Mouse (Mus musculus) CD4-positive, CD25-positive, alpha-beta regulatory T cell, adult 9 weeks (primary cell): ENCODE measurements around the gene Hist1h3i. TPM values are rescaled to one million over a fixed set of nuclear protein-coding genes. Genes with fewer than 3 reads are reported as not detected.

Experiments
- polyA plus RNA-seq: library from polyadenylated mRNA; unstranded; fragments of 100-300 nt; shearing (Covaris generic); gene quantifications from one replicate; pipeline ENCODE4 v1.2.1, GENCODE M21; 2017

Hist1h3i gene
- polyA plus RNA-seq, result 0.91 TPM

DNA sequence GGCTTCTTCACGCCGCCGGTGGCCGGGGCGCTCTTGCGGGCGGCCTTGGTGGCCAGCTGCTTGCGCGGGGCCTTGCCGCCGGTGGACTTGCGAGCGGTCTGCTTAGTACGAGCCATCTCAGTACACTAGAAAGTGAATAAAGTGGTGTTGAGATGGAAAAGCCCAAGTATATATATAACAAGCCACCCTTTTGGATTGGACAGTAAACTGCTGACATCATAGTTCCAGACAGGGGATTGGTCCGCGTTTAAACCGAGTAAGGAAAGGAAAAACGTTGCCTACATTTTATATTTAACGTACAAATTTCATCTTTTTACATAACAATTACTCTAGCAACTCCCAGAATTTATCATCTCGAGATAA, at the start of gene Hist1h3i:
Gene Hist1h3i (minus strand): TSS at position 116 of the 363 bp plus-strand sequence.

DNA sequence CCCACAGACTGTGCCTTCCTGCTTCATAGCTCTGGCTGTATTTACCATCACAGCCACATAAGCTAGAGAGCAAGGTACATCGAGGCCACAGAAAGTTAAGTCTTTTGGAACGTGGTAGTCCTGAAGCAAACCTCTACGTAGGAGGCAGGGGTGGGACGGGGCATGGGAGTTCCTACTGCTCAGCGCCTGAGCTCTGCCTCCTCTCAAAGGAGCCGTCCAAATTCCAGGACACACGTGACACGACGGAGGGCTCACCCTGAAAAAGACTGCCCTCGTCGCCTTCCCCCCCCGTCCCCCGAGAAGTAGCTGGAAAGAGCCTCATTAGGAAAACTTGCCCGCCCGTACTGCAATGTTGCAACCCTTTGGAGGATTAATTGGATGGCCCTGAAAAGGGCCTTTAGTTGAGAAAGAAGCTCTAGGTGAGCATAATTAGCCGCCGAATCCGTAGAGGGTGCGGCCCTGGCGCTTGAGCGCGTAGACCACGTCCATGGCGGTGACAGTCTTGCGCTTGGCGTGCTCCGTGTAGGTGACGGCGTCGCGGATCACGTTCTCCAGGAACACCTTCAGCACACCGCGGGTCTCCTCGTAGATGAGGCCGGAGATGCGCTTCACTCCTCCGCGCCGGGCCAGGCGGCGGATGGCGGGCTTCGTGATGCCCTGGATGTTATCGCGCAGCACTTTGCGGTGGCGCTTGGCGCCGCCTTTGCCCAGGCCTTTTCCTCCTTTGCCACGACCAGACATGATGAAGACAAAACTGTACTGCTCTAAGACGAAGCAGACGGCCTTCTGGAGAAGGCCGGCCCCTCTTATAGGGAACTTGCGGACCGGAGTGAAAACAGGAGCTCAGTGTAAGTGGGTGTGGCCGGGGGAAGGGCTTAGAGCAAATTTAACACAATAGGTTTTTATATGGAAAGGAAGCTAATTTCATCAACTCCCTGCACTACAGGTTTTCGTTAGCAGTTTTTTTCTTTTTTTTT, 48.5 kb upstream of the Hist1h3i start, which contains the start of gene Hist1h4n:
Gene Hist1h4n (minus strand): TSS at position 779 of the 977 bp plus-strand sequence.

DNA sequence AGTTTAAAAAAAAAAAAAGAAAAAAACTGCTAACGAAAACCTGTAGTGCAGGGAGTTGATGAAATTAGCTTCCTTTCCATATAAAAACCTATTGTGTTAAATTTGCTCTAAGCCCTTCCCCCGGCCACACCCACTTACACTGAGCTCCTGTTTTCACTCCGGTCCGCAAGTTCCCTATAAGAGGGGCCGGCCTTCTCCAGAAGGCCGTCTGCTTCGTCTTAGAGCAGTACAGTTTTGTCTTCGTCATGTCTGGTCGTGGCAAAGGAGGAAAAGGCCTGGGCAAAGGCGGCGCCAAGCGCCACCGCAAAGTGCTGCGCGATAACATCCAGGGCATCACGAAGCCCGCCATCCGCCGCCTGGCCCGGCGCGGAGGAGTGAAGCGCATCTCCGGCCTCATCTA, 28.4 kb upstream of the Hist1h3i start, which contains the start of gene Hist1h4m:
Gene Hist1h4m (plus strand): TSS at position 208 of the 400 bp plus-strand sequence.

DNA sequence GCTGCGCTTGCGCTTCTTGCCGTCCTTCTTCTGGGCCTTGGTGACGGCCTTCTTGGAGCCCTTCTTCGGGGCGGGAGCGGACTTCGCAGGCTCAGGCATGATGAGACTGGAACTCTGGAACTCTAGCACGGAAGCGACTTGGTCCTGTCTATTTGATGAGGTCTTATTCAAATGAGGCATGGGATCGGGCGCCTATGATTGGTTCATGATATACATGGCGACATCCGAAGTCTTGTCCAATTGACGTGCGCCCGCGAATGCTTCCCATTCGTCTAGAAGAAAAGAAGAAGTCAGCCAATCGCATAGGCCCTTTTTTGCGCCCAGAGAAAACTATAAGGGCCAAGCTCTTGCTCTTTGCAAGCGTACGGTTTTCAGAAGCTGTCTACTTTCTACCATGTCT, 26.9 kb upstream of the Hist1h3i start, which contains the start of the genes Hist1h2bq and Hist1h2ao:
Gene Hist1h2bq (minus strand): TSS at position 125 of the 400 bp plus-strand sequence.
Gene Hist1h2ao (plus strand): TSS at position 393 of the 400 bp plus-strand sequence.

DNA sequence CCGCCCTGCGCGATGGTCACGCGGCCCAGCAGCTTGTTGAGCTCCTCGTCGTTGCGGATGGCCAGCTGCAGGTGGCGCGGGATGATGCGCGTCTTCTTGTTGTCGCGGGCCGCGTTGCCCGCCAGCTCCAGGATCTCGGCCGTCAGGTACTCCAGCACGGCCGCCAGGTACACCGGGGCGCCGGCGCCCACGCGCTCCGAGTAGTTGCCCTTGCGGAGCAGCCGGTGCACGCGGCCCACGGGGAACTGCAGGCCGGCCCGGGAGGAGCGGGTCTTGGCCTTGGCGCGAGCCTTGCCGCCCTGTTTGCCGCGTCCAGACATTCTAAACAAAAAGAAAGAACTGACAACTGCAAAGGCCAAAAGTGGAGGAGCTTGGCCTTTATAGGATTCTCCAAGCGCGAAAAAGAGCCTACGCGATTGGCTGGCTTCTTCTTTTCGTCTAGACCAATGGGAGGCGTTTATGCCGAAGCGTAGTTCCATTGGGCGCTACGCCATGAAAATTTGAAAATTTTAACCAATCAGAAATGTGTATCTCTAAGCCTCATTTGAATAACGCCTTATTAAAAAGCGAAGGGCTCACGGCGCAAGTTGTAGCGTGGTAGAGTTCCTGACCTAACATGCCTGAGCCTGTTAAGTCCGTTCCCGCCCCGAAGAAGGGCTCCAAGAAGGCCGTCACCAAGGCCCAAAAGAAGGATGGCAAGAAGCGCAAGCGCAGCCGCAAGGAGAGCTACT, 3.9 kb upstream of the Hist1h3i start, which contains the start of the genes Hist1h2an and Hist1h2bp:
Gene Hist1h2an (minus strand): TSS at position 320 of the 731 bp plus-strand sequence.
Gene Hist1h2bp (plus strand): TSS at position 563 of the 731 bp plus-strand sequence.

DNA sequence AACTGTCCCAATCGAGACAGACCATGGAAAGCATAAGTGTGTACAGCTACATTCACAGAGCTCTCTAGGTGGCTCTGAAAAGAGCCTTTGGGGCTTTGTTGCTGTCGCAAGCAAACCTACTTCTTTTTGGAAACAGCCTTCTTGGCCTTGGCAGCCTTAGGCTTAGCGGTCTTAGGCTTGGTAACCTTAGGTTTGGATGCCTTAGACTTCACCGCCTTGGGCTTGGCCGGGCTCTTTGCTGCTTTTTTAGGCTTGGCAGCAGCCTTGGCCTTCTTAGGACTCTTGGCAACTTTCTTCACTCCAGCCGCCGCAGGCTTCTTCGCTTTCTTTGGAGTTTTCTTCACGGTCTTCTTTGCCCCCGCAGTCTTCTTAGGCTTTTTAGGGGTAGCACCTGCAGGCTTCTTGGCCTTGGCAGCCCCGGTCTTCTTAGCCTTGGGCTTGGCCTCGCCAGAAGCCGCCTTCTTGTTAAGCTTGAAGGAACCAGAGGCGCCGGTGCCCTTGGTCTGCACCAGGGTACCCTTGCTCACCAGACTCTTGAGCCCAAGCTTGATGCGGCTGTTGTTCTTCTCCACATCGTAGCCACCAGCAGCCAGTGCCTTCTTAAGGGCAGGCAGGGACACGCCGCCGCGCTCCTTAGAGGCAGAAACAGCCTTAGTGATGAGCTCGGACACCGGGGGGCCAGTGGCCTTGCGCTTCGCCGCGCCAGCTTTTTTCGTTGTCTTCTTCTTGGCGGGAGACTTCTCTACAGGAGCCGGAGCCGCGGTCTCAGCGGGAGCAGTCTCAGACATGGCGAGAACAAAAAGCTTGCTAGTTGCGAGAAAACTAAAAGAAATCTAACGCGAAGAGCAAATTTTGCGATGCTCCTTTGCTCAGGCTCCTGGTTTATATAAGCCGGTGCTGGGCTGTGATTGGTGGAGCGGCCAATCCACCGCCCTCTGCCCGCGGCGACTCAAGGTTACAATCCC, 3.1 kb downstream of the Hist1h3i start, which contains the start of gene Hist1h1b:
Gene Hist1h1b (minus strand): TSS at position 859 of the 965 bp plus-strand sequence.

DNA sequence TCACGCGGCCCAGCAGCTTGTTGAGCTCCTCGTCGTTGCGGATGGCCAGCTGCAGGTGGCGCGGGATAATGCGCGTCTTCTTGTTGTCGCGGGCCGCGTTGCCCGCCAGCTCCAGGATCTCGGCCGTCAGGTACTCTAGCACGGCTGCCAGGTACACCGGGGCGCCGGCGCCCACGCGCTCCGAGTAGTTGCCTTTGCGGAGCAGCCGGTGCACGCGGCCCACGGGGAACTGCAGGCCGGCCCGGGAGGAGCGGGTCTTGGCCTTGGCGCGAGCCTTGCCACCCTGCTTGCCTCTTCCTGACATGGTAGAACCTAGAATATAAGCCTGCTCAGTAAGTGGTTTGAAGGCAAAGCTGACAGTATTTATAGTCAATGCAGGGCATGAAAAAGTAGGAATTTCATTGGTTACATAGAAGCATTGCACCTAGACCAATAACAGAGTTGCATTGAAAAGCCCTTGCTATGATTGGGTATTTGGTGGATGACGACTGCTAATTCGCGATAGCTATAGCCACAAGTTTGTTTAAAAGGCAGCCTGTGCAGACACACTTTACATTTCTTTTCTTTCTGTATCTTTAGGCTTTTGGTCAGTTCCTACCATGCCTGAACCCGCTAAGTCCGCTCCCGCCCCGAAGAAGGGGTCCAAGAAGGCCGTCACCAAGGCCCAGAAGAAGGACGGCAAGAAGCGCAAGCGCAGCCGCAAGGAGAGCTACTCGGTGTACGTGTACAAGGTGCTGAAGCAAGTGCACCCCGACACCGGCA, 29.5 kb downstream of the Hist1h3i start, which contains the start of the genes Hist1h2ak and Hist1h2bn:
Gene Hist1h2ak (minus strand): TSS at position 304 of the 762 bp plus-strand sequence.
Gene Hist1h2bn (plus strand): TSS at position 600 of the 762 bp plus-strand sequence.

DNA sequence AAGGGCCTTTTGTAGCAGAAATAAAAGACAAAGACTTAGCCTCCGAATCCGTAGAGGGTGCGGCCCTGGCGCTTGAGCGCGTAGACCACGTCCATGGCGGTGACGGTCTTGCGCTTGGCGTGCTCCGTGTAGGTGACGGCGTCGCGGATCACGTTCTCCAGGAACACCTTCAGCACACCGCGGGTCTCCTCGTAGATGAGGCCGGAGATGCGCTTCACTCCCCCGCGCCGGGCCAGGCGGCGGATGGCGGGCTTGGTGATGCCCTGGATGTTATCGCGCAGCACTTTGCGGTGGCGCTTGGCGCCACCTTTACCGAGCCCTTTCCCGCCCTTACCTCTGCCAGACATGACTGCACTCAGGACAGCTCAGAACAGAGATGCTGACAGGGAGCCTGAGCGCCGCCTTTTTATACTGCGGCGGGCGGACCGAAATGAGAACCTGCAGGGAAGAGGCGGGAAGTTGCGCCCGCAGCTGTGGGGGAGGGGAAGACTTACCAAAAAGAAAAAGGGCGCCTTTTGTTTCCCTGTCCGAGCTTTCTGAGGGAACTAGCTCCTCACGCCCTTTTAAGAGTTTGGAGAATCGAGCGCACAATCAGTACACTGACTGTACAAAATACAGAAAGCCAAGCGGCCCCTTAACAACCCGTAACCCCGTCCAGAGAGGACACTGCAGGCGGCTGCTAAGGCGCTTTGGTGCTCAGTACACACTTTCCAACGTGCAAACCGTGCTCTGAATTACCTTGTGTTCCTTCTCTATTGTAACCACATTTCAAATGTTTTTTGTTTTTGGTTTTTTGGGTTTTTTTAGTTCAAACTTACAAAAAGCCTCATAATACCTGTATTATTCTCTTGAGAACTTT, 32.8 kb downstream of the Hist1h3i start, which contains the start of gene Hist1h4k:
Gene Hist1h4k (minus strand): TSS at position 347 of the 859 bp plus-strand sequence.

DNA sequence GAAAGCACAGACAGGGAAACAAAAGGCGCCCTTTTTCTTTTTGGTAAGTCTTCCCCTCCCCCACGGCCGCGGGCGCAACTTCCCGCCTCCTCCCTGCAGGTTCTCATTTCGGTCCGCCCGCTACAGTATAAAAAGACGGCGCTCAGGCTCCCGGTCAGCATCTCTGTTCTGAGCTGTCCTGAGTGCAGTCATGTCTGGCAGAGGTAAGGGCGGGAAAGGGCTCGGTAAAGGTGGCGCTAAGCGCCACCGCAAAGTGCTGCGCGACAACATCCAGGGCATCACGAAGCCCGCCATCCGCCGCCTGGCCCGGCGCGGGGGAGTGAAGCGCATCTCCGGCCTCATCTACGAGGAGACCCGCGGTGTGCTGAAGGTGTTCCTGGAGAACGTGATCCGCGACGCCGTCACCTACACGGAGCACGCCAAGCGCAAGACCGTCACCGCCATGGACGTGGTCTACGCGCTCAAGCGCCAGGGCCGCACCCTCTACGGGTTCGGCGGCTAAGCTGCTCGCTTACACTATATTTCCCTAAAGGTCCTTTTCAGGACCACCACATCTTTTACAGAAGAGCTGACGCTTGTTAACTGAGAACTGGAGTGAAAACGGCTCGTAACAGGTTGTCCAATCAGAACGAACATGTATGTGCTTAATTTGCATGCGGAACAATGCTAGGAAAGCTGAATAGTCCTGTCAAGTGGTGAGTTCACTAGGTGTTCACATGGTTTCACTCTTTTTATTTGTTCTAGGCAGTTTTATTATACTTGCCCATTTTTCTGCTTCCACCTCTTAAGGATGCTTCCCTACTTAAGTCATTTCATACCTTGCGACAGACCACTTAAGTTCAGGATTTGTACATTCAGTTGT, 48.0 kb downstream of the Hist1h3i start, which contains the start of gene Hist1h4j:
Gene Hist1h4j (plus strand): TSS at position 159 of the 862 bp plus-strand sequence.

Other genes starting within 250 kb of the Hist1h3i start
- gene Olfr1366, start 240.6 kb downstream of the Hist1h3i start, polyA plus RNA-seq, result not detected
- gene Olfr1535, start 223.5 kb downstream of the Hist1h3i start, polyA plus RNA-seq, result not detected
- gene Olfr1364, start 201.6 kb downstream of the Hist1h3i start, polyA plus RNA-seq, result not detected
- gene Olfr1362, start 169.3 kb downstream of the Hist1h3i start, polyA plus RNA-seq, result not detected
- gene Olfr11, start 140.9 kb downstream of the Hist1h3i start, polyA plus RNA-seq, result not detected
- gene Olfr1361, start 120.0 kb downstream of the Hist1h3i start, polyA plus RNA-seq, result not detected
- not detected for gene Olfr1360, start 106.0 kb downstream of the Hist1h3i start, polyA plus RNA-seq
- not detected for gene Olfr1359, start 85.3 kb downstream of the Hist1h3i start, polyA plus RNA-seq
- gene Hist1h2bl, start 67.2 kb downstream of the Hist1h3i start, polyA plus RNA-seq, result not detected
- gene Hist1h2ai, start 66.9 kb downstream of the Hist1h3i start, polyA plus RNA-seq, result not detected
- not detected for gene Hist1h3h, start 65.7 kb downstream of the Hist1h3i start, polyA plus RNA-seq
- gene Hist1h2bm, start 61.3 kb downstream of the Hist1h3i start, polyA plus RNA-seq, result not detected
- not detected for gene Hist1h4j, start 48.3 kb downstream of the Hist1h3i start, polyA plus RNA-seq
- 25.5 TPM for gene Hist1h4k, start 32.9 kb downstream of the Hist1h3i start, polyA plus RNA-seq
- gene Hist1h2ak, start 29.5 kb downstream of the Hist1h3i start, polyA plus RNA-seq, result not detected
- 4.6 TPM for gene Hist1h2bn, start 29.2 kb downstream of the Hist1h3i start, polyA plus RNA-seq
- 4.1 TPM for gene Hist1h1b, start 2.7 kb downstream of the Hist1h3i start, polyA plus RNA-seq
- not detected for gene Hist1h2an, start 3.8 kb upstream of the Hist1h3i start, polyA plus RNA-seq
- not detected for gene Hist1h2bp, start 4.1 kb upstream of the Hist1h3i start, polyA plus RNA-seq
- 5.5 TPM for gene Hist1h2bq, start 26.8 kb upstream of the Hist1h3i start, polyA plus RNA-seq
- gene Hist1h2ao, start 27.1 kb upstream of the Hist1h3i start, polyA plus RNA-seq, result not detected
- 26.8 TPM for gene Hist1h4m, start 28.4 kb upstream of the Hist1h3i start, polyA plus RNA-seq
- gene Hist1h4n, start 48.8 kb upstream of the Hist1h3i start, polyA plus RNA-seq, result not detected
- 44.7 TPM for gene Hist1h2ap, start 50.1 kb upstream of the Hist1h3i start, polyA plus RNA-seq
- 5.6 TPM for gene Hist1h2br, start 50.4 kb upstream of the Hist1h3i start, polyA plus RNA-seq
- 0.17 TPM for gene Zfp184, start 161.7 kb upstream of the Hist1h3i start, polyA plus RNA-seq
- not detected for gene Pom121l2, start 197.8 kb upstream of the Hist1h3i start, polyA plus RNA-seq
- gene Prss16, start 226.4 kb upstream of the Hist1h3i start, polyA plus RNA-seq, result 0.77 TPM